Mouse (Mus musculus) kidney, embryonic 16.5 days (tissue): ENCODE measurements around the gene Ntrk3. TPM values are rescaled to one million over a fixed set of nuclear protein-coding genes. Genes with fewer than 3 reads are reported as not detected.
A peak's percentile ranks its signal among the peaks of the same experiment; 100 is the strongest.

Experiments
- ATAC-seq: fragments of 200-750 bp; cut with Nextera tagmentation; 2 replicates; pipeline ENCODE4 v1.8.0; 2017; ENCODE audit warnings: moderate TSS enrichment; ENCODE audit not compliant: low FRiP score, low TSS enrichment
- H3K27ac ChIP-seq: fragments of 300-500 bp; sonication (generic); 2 replicates; pipeline ENCODE4 v1.5.1; 2014; ENCODE audit warnings: low read length
- H3K27me3 ChIP-seq: fragments of 300-500 bp; sonication (generic); 2 replicates; pipeline ENCODE4 v1.6.1; 2014; ENCODE audit warnings: low read length, control low read depth, mixed read lengths; ENCODE audit not compliant: insufficient read depth
- H3K36me3 ChIP-seq: fragments of 300-500 bp; sonication (generic); 2 replicates; pipeline ENCODE4 v1.6.1; 2014; ENCODE audit warnings: low read length, control low read depth, mixed read lengths; ENCODE audit not compliant: insufficient read depth
- H3K4me1 ChIP-seq: fragments of 300-500 bp; sonication (generic); 2 replicates; pipeline ENCODE4 v1.6.1; 2014; ENCODE audit warnings: low read length, control low read depth, mixed read lengths; ENCODE audit not compliant: insufficient read depth
- H3K4me2 ChIP-seq: fragments of 300-500 bp; sonication (generic); replicated peaks from 2 replicates; pipeline ENCODE4 v1.6.1; 2014; ENCODE audit warnings: low read depth, low read length
- H3K4me3 ChIP-seq: fragments of 300-500 bp; sonication (generic); 2 replicates; pipeline ENCODE4 v1.5.1; 2014; ENCODE audit warnings: mild to moderate bottlenecking, low read length
- H3K9ac ChIP-seq: fragments of 300-500 bp; sonication (generic); replicated peaks from 2 replicates; pipeline ENCODE4 v1.6.1; 2014; ENCODE audit warnings: low read length
- H3K9me3 ChIP-seq: fragments of 300-500 bp; sonication (generic); 2 replicates; pipeline ENCODE4 v1.6.1; 2016; ENCODE audit warnings: low read length, control low read depth
- WGBS: fragments of 180-500 bp; shearing (Covaris S2); extraction: QIAGEN DNeasy Blood & Tissue Kit; methylation state at CpG from one replicate; pipeline ENCODE4 v1.1.7; 2014; 5-methylcytosine and 5-hydroxymethylcytosine counted together
- polyA plus RNA-seq: library from polyadenylated mRNA; unstranded; fragments of >200 nt; fragmentation: Nextera tagmentation; extraction: Ambion mirVana; gene quantifications from 2 replicates; pipeline ENCODE4 v1.2.1, GENCODE M21; 2015

The Ntrk3 gene
- polyA plus RNA-seq, 1 experiment from 2014 or later: 2.8 TPM

GRCm38 (mm10) chr7:78599941-78600677 is 137.7 kb downstream of the Ntrk3 start:
- H3K9ac ChIP-seq: no peak overlapping the region
- H3K36me3 ChIP-seq: no peaks in the 10 kb centered on the region
- no peak overlapping the region for H3K27ac ChIP-seq
- peaks cover 15% of the 10 kb centered on the region for H3K27me3 ChIP-seq
- H3K4me3 ChIP-seq: no peak overlapping the region
- H3K4me2 ChIP-seq: no peak overlapping the region
- H3K9me3 ChIP-seq: no peaks in the 10 kb centered on the region
- peaks cover 8% of the 10 kb centered on the region for H3K4me1 ChIP-seq
- ATAC-seq: no peak
- 82% methylated on average over 6 of the region's 6 CpGs for WGBS

- Histone ChIP-seq H3K27me3 (peaks cover 15% of the 10 kb centered on the region), H3K9ac (no peak overlapping the region), H3K4me3 (no peak overlapping the region), H3K4me1 (peaks cover 7% of the 10 kb centered on the region; the same call in 1 of the 2 replicates), H3K27ac (no peak overlapping the region), H3K4me2 (no peak overlapping the region), H3K36me3 (no peaks in the 10 kb centered on the region), H3K9me3 (no peaks in the 10 kb centered on the region)
- 28% methylated on average over 12 of the region's 12 CpGs for WGBS
- no peak for ATAC-seq
Measured at GRCm38 (mm10) chr7:78598147-78598546, 139.7 kb downstream of the Ntrk3 start.

- no peak overlapping the region for H3K4me2 ChIP-seq
- no peak overlapping the region for H3K4me3 ChIP-seq
- H3K4me1 ChIP-seq: peaks cover 7% of the 10 kb centered on the region; the same call in 1 of the 2 replicates
- 28% methylated on average over 15 of the region's 15 CpGs for WGBS
- H3K27ac ChIP-seq: no peak overlapping the region
- H3K9ac ChIP-seq: no peak overlapping the region
- 0 out of 2 replicates have a peak, but pooled peaks have one; percentile 14 for ATAC-seq
- H3K36me3 ChIP-seq: no peaks in the 10 kb centered on the region
- peaks cover 15% of the 10 kb centered on the region for H3K27me3 ChIP-seq
- H3K9me3 ChIP-seq: no peaks in the 10 kb centered on the region
Measured at GRCm38 (mm10) chr7:78597251-78598129, 140.3 kb downstream of the Ntrk3 start.

- peaks cover 15% of the 10 kb centered on the region for H3K27me3 ChIP-seq
- no peak overlapping the region for H3K4me3 ChIP-seq
- no peaks in the 10 kb centered on the region for H3K9me3 ChIP-seq
- no peak overlapping the region for H3K4me2 ChIP-seq
- no peak overlapping the region for H3K9ac ChIP-seq
- no peaks in the 10 kb centered on the region for H3K36me3 ChIP-seq
- ATAC-seq: no peak
- H3K27ac ChIP-seq: no peak overlapping the region
- 69% methylated on average over 5 of the region's 5 CpGs for WGBS
- H3K4me1 ChIP-seq: peaks cover 7% of the 10 kb centered on the region; the same call in 1 of the 2 replicates
Measured at GRCm38 (mm10) chr7:78596556-78596955, 141.3 kb downstream of the Ntrk3 start.

GRCm38 (mm10) chr7:78595895-78596294 is 141.9 kb downstream of the Ntrk3 start:
- no peak overlapping the region for H3K27ac ChIP-seq

GRCm38 (mm10) chr7:78592948-78593347 is 144.9 kb downstream of the Ntrk3 start:
- no peak for ATAC-seq
- no peaks in the 10 kb centered on the region for H3K9me3 ChIP-seq
- 86% methylated on average over 4 of the region's 4 CpGs for WGBS
- no peak overlapping the region for H3K4me2 ChIP-seq
- no peaks in the 10 kb centered on the region for H3K36me3 ChIP-seq
- H3K27ac ChIP-seq: no peak overlapping the region
- H3K9ac ChIP-seq: no peak overlapping the region
- no peak overlapping the region for H3K4me3 ChIP-seq
- peaks cover 4% of the 10 kb centered on the region; the same call in 1 of the 2 replicates for H3K4me1 ChIP-seq
- peaks cover 10% of the 10 kb centered on the region for H3K27me3 ChIP-seq

More at GRCm38 (mm10) chr7:78595895-78596294, 141.9 kb downstream of the Ntrk3 start:
- H3K4me2 ChIP-seq: no peak overlapping the region
- ATAC-seq: peak; percentile 78; the same call in 1 of the 2 replicates
- H3K9ac ChIP-seq: no peak overlapping the region
- peaks cover 15% of the 10 kb centered on the region for H3K27me3 ChIP-seq
- peaks cover 7% of the 10 kb centered on the region; the same call in 1 of the 2 replicates for H3K4me1 ChIP-seq
- H3K36me3 ChIP-seq: no peaks in the 10 kb centered on the region
- H3K4me3 ChIP-seq: no peak overlapping the region
- 4% methylated on average over 4 of the region's 4 CpGs for WGBS
- no peaks in the 10 kb centered on the region for H3K9me3 ChIP-seq

GRCm38 (mm10) chr7:78592172-78592571 is 145.6 kb downstream of the Ntrk3 start:
- H3K27ac ChIP-seq: no peak overlapping the region
- no peaks in the 10 kb centered on the region for H3K9me3 ChIP-seq
- WGBS: 73% methylated on average over 1 of the region's 1 CpGs
- no peaks in the 10 kb centered on the region for H3K4me1 ChIP-seq
- H3K36me3 ChIP-seq: no peaks in the 10 kb centered on the region
- H3K9ac ChIP-seq: no peak overlapping the region
- peaks cover 9% of the 10 kb centered on the region for H3K27me3 ChIP-seq
- no peak overlapping the region for H3K4me3 ChIP-seq
- H3K4me2 ChIP-seq: no peak overlapping the region
- ATAC-seq: no peak

- Histone ChIP-seq H3K27me3 (peaks cover 10% of the 10 kb centered on the region), H3K4me1 (no peaks in the 10 kb centered on the region), H3K36me3 (no peaks in the 10 kb centered on the region), H3K4me2 (no peak overlapping the region), H3K4me3 (no peak overlapping the region), H3K9me3 (no peaks in the 10 kb centered on the region), H3K27ac (no peak overlapping the region), H3K9ac (no peak overlapping the region)
- no peak for ATAC-seq
- WGBS: 63% methylated on average over 7 of the region's 7 CpGs
Measured at GRCm38 (mm10) chr7:78589766-78590165, 148.0 kb downstream of the Ntrk3 start.

- no peak overlapping the region for H3K4me3 ChIP-seq
- ATAC-seq: no peak
- peaks cover 23% of the 10 kb centered on the region for H3K27me3 ChIP-seq
- H3K9ac ChIP-seq: no peak overlapping the region
- no peaks in the 10 kb centered on the region for H3K9me3 ChIP-seq
- no peaks in the 10 kb centered on the region for H3K36me3 ChIP-seq
- H3K4me2 ChIP-seq: no peak overlapping the region
- H3K4me1 ChIP-seq: no peaks in the 10 kb centered on the region
- 23% methylated on average over 3 of the region's 3 CpGs for WGBS
- H3K27ac ChIP-seq: no peak overlapping the region
Measured at GRCm38 (mm10) chr7:78586800-78587199, 151.0 kb downstream of the Ntrk3 start.
